Mouse (Mus musculus) adrenal gland, postnatal 25 days (tissue): ENCODE measurements around the gene Mc3r. TPM values are rescaled to one million over a fixed set of nuclear protein-coding genes. Genes with fewer than 3 reads are reported as not detected.

ENCODE experiments used
- DNase-seq: peaks from one replicate; pipeline ENCODE4 v3.0.0; 2021; ENCODE audit warnings: mixed read lengths
- total RNA-seq: library from RNA; stranded (reverse); gene quantifications from 2 replicates; pipeline ENCODE4 v1.2.3, GENCODE M21; 2021

Mc3r gene
- total RNA-seq, 1 experiment from 2014 or later = not detected

DNA sequence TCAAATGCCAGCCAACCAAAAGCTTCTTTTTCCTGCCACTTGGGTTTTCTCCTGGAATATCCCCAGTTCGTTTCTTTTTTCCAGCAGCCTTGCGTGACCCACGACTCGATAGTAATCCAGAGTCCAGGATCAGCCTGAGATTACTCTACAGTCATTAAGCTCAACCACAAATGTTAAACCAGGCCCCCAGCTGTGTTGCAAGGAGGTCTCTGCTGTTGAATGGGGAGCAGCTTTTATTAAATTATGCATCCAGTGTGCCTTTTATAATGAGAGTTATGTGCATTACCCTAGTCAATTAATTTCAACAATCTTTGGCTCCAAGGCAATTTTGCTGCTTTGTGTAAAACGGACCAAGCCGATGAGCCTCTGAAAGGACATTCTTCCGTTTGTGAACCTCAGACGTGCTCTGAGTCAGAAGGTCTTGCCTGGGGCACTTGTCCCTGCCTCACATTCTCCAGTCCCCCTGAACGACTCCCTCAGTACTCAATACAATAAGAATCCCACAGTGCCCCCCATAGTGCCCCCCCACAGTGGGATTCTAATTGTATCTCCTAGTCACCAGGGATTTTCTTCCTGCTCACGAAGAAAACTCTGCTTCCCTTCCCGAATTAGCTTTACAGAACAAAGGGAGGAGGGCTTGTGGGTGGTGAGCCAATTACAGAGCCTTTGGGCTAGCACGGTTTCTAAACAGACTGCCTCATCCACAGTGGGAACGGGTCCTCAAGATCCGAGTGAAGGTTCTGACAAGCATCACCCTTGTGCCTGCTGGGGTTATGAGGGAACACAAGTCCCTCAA, 51.0 kb downstream of the Mc3r start:
- DNase-seq = no peak

Other genes starting within 250 kb of the Mc3r start
- not detected in 2 replicates for gene Cbln4, start 205.0 kb upstream of the Mc3r start, total RNA-seq
- gene Fam210b, start 97.1 kb downstream of the Mc3r start, total RNA-seq = 31.9 and 32.8 TPM in 2 replicates
- 6.7 and 9.6 TPM in 2 replicates for gene Aurka, start 122.0 kb downstream of the Mc3r start, total RNA-seq
- gene Cstf1, start 122.2 kb downstream of the Mc3r start, total RNA-seq = 34.0 and 36.4 TPM in 2 replicates
- gene Cass4, start 145.3 kb downstream of the Mc3r start, total RNA-seq = not detected in 2 replicates
- 75.6 and 85.2 TPM in 2 replicates for gene Rtf2, start 192.1 kb downstream of the Mc3r start, total RNA-seq
- not detected in 2 replicates for gene Gcnt7, start 210.1 kb downstream of the Mc3r start, total RNA-seq
- gene Fam209, start 224.0 kb downstream of the Mc3r start, total RNA-seq = 0.49 TPM in 1 of 2 replicates, not detected in the other